In genomic region chr5:37085241-37085640, GRCm38 (mm10) we compare ENCODE assay signal across 23 mouse cellular contexts. TPM values are rescaled to one million over a fixed set of nuclear protein-coding genes. Genes with fewer than 3 reads are reported as not detected.
DNase-seq lines count a peak whose midpoint lies in the region; ATAC-seq and TF ChIP-seq lines count a peak whose summit lies in the region.
"Had no signal": no experiment of that assay in that cellular context is flagged by ENCODE, and none has a peak within 500 bp of the region (broad histone marks: within the 10 kb centered on the region; RNA-seq: fewer than 3 reads in every experiment).

Gene Gm1043 (plus strand): TSS chr5:37085370.

- ATAC-seq in monocyte, adult 5-6 weeks (replicated peaks; ENCODE audit: insufficient number of reproducible peaks, low FRiP score, low TSS enrichment, poor library complexity, severe bottlenecking): no peak
- ATAC-seq: CD4-positive, CD25-positive, alpha-beta regulatory T cell, adult 4 months had no signal

- peaks cover 17% of the 10 kb centered on the region for H3K4me1 ChIP-seq in ES-Bruce4 (ENCODE audit: control insufficient read depth, insufficient read depth, low read length)
- peaks cover 19% of the 10 kb centered on the region for H3K4me1 ChIP-seq in cortical plate, adult 2 months (ENCODE audit: control insufficient read depth, insufficient read depth, low read length)
- H3K4me1 ChIP-seq in heart, embryonic 10.5 days: no peaks in the 10 kb centered on the region; the same call in 1 of the 2 replicates
- H3K4me1 ChIP-seq: limb, embryonic 15.5 days had no signal

- DNase-seq in layer of hippocampus, adult 18-20 months (ENCODE audit: low spot score in 2 of 2): no peak
- DNase-seq in layer of hippocampus, adult 9-10 months (ENCODE audit: low spot score): no peak
- no peak for DNase-seq in left cerebral cortex, postnatal 10 days (ENCODE audit: extremely low spot score in 1 of 2, low spot score in 2 of 2)
- DNase-seq in heart, embryonic 10.5 days (ENCODE audit: low spot score): no peak
- DNase-seq: adrenal gland, adult 8-10 months; cerebellum, adult 11 months; gastrocnemius, postnatal 14 days; heart, adult 2 months; kidney, adult 8-10 months; kidney, postnatal 36 days; lung, postnatal 14 days; right cerebral cortex, postnatal 14 days had no signal

- H3K27me3 ChIP-seq in ES-Bruce4 (ENCODE audit: control insufficient read depth, insufficient read depth, low read length, poor library complexity, severe bottlenecking): no peaks in the 10 kb centered on the region
- H3K27me3 ChIP-seq in heart, embryonic 10.5 days (ENCODE audit: insufficient read depth, poor library complexity, severe bottlenecking): peaks cover 37% of the 10 kb centered on the region

- TF ChIP-seq CTCF in ES-Bruce4 (IDR thresholded peaks at IDR 0.05; ENCODE audit: low read depth, low read length): no peak
- TF ChIP-seq CTCF in cortical plate, adult 2 months (IDR thresholded peaks at IDR 0.05; ENCODE audit: extremely low read depth, insufficient read depth, low read length): no peak

- TF ChIP-seq EP300 in ES-Bruce4 (IDR thresholded peaks at IDR 0.05; ENCODE audit: insufficient read depth, low read depth, low read length): no peak

- WGBS in heart, embryonic 10.5 days: 85% methylated on average over 16 of the region's 16 CpGs

- H3K9ac ChIP-seq in ES-Bruce4 (ENCODE audit: low read depth, poor library complexity, severe bottlenecking): no peak within 1 kb of the TSS
- H3K9ac ChIP-seq: limb, embryonic 15.5 days; neural tube, embryonic 13.5 days had no signal

- intact Hi-C loops in left cerebral cortex, postnatal 10 days (cut with DNase I): no loop called here

- peak within 1 kb of the TSS; percentile 34 for H3K4me3 ChIP-seq in ES-Bruce4 (ENCODE audit: low read depth, low read length)
- H3K4me3 ChIP-seq in cortical plate, adult 2 months (ENCODE audit: insufficient read depth, low read length): no peak within 1 kb of the TSS
- H3K4me3 ChIP-seq in heart, embryonic 10.5 days: no peak within 1 kb of the TSS
- H3K4me3 ChIP-seq: heart, adult 2 months; hindbrain, embryonic 10.5 days; limb, embryonic 15.5 days; megakaryocyte, embryonic 14.5 days; neural tube, embryonic 13.5 days had no signal

- no peak for TF ChIP-seq POLR2A in ES-Bruce4 (IDR thresholded peaks at IDR 0.05; ENCODE audit: insufficient read depth, low read length)
- TF ChIP-seq POLR2A in cortical plate, adult 2 months (IDR thresholded peaks at IDR 0.05; ENCODE audit: extremely low read depth, insufficient read depth, low read length): no peak

- H3K27ac ChIP-seq in ES-Bruce4 (ENCODE audit: insufficient read depth, low read length): no peak within 1 kb of the TSS
- 0 out of 2 replicates have a peak within 1 kb of the TSS, but pooled peaks have one; percentile 21 for H3K27ac ChIP-seq in cortical plate, adult 2 months (ENCODE audit: insufficient read depth, low read length)
- H3K27ac ChIP-seq in heart, embryonic 10.5 days: no peak within 1 kb of the TSS
- H3K27ac ChIP-seq: heart, adult 2 months; hindbrain, embryonic 10.5 days; limb, embryonic 15.5 days; neural tube, embryonic 13.5 days; stomach, postnatal 0 days had no signal

- no peaks in the 10 kb centered on the region for H3K36me3 ChIP-seq in ES-Bruce4 (ENCODE audit: control insufficient read depth, insufficient read depth, low read length, poor library complexity, severe bottlenecking)
- H3K36me3 ChIP-seq in heart, embryonic 10.5 days: no peaks in the 10 kb centered on the region
- H3K36me3 ChIP-seq: hindbrain, embryonic 10.5 days; limb, embryonic 15.5 days; neural tube, embryonic 13.5 days had no signal

- H3K9me3 ChIP-seq in ES-Bruce4 (replicated peaks; ENCODE audit: control insufficient read depth, insufficient read depth, low read length, poor library complexity, severe bottlenecking): no peaks in the 10 kb centered on the region
- no peaks in the 10 kb centered on the region for H3K9me3 ChIP-seq in heart, embryonic 10.5 days
- H3K9me3 ChIP-seq: hindbrain, embryonic 10.5 days; limb, embryonic 15.5 days; megakaryocyte, embryonic 14.5 days; neural tube, embryonic 13.5 days had no signal

RNA-seq across cellular contexts. Expression of gene Gm1043, which starts in this region (rescaled TPM):
- total RNA-seq in layer of hippocampus, adult 18-20 months (2021): 10 to 100 TPM; 27.1 to 29.1 TPM
- not detected in 2 replicates for polyA plus RNA-seq in ES-Bruce4 (2011; ENCODE audit: insufficient read depth, insufficient read length, low read depth, missing spikeins)
- 18.4 and 20.1 TPM in 2 replicates for polyA plus RNA-seq in cortical plate, adult 2 months (2012; rRNA removed)
- 10 to 100 TPM; 22.5 to 25.5 TPM for total RNA-seq in left cerebral cortex, postnatal 10 days (2021)
- not detected in 2 replicates for polyA plus RNA-seq in heart, embryonic 10.5 days (2016; fragmentation: Nextera tagmentation; extraction: Ambion mirVana)
- 0.43 to 7.4 TPM (median 1.8 TPM) in 3 replicates for total RNA-seq in monocyte, adult 5-6 weeks (2017)
- total RNA-seq: gastrocnemius, postnatal 14 days; heart, adult 2 months had no signal
- polyA plus RNA-seq: heart, adult 2 months; heart, embryonic 16.5 days; liver, embryonic 16.5 days had no signal

Comparison
In these comparisons a context has a peak if more than half of its experiments do, and no peak if none do; other contexts are left out.
1. RNA of gene Gm1043 (polyA plus RNA-seq): 18.4 to 20.1 TPM in cortical plate, adult 2 months; not detected in heart, embryonic 10.5 days and not detected in ES-Bruce4; every median in the first group is over 10 times any median in the second.